Mouse (Mus musculus) thymus, adult 2 months (tissue): ENCODE data around the gene Fam53a. TPM values are rescaled to one million over a fixed set of nuclear protein-coding genes. Genes with fewer than 3 reads are reported as not detected.
A peak's percentile ranks its signal among the peaks of the same experiment; 100 is the strongest.

Source experiments
- DNase-seq: peaks from one replicate; pipeline ENCODE4 v3.0.0; 2021
- H3K27ac ChIP-seq: fragments of 200-500 bp; 2 replicates; pipeline ENCODE4 v1.5.1; 2012; ENCODE audit warnings: low read length, control low read depth; ENCODE audit not compliant: control insufficient read depth, insufficient read depth
- H3K27me3 ChIP-seq: fragments of 200-500 bp; 2 replicates; pipeline ENCODE4 v1.6.1; 2012; ENCODE audit warnings: mild to moderate bottlenecking, low read length, moderate library complexity, mixed read lengths; ENCODE audit not compliant: control insufficient read depth, insufficient read depth
- H3K36me3 ChIP-seq: fragments of 200-500 bp; 2 replicates; pipeline ENCODE4 v1.6.1; 2012; ENCODE audit warnings: mild to moderate bottlenecking, low read length, moderate library complexity; ENCODE audit not compliant: control insufficient read depth, insufficient read depth
- H3K4me1 ChIP-seq: fragments of 200-500 bp; replicated peaks from 2 replicates; pipeline ENCODE4 v1.6.1; 2012; ENCODE audit warnings: low read length; ENCODE audit not compliant: control insufficient read depth, insufficient read depth
- H3K4me3 ChIP-seq: fragments of 200-500 bp; 2 replicates; pipeline ENCODE4 v1.5.1; 2012; ENCODE audit warnings: mild to moderate bottlenecking, low read length, control low read depth, moderate library complexity; ENCODE audit not compliant: control insufficient read depth, insufficient read depth
- CTCF ChIP-seq: fragments of 200-500 bp; IDR thresholded peaks from 2 replicates; pipeline ENCODE4 v1.5.1; 2012; ENCODE audit warnings: mild to moderate bottlenecking, control low read depth, low read length, moderate library complexity, borderline replicate concordance; ENCODE audit not compliant: control insufficient read depth, poor library complexity, insufficient read depth; ENCODE audit errors: extremely low read depth
- POLR2A ChIP-seq: fragments of 200-500 bp; IDR thresholded peaks from 2 replicates; pipeline ENCODE4 v1.6.1; 2012; ENCODE audit warnings: mild to moderate bottlenecking, low read length, control low read depth, moderate library complexity; ENCODE audit not compliant: control insufficient read depth, poor library complexity, insufficient read depth; ENCODE audit errors: extremely low read depth
- WGBS: fragments of 180-500 bp; shearing (Covaris S2); methylation state at CpG from one replicate; pipeline ENCODE4 v1.1.7; 2018; 5-methylcytosine and 5-hydroxymethylcytosine counted together
- polyA plus RNA-seq: library from polyadenylated mRNA; depleted of rRNA; stranded (reverse); fragments of >200 nt; gene quantifications from 2 replicates; pipeline ENCODE4 v1.2.3, GENCODE M21; 2012

Gene Fam53a
- polyA plus RNA-seq, 1 experiment: 89.5 TPM

GRCm38 (mm10) chr5:33651921-33652782 is 22.7 kb upstream of the Fam53a start, which contains the start of gene Slbp:
Slbp (minus strand) TSS chr5:33652574.
- WGBS: under 1% methylated on average over 82 of the region's 82 CpGs

GRCm38 (mm10) chr5:33651541-33651920 is 22.1 kb upstream of the Fam53a start:
- H3K4me3 ChIP-seq: peak overlapping the region; percentile 90
- H3K4me1 ChIP-seq: peaks cover 3% of the 10 kb centered on the region
- DNase-seq: no peak
- H3K27me3 ChIP-seq: no peaks in the 10 kb centered on the region
- TF ChIP-seq POLR2A: no peak
- no peak for TF ChIP-seq CTCF
- WGBS: 0% methylated on average over 11 of the region's 11 CpGs
- H3K36me3 ChIP-seq: peaks cover 17% of the 10 kb centered on the region
- peak overlapping the region; percentile 44 for H3K27ac ChIP-seq

More at GRCm38 (mm10) chr5:33651921-33652782, 22.7 kb upstream of the Fam53a start, which contains the start of gene Slbp:
- peak within 1 kb of the TSS; percentile 44 for H3K27ac ChIP-seq
- TF ChIP-seq POLR2A: peak; percentile 91
- 0 out of 2 replicates have a peak, but pooled peaks have one; percentile 10 for TF ChIP-seq CTCF
- DNase-seq: peak; percentile 92
- H3K4me1 ChIP-seq: peaks cover 9% of the 10 kb centered on the region
- H3K36me3 ChIP-seq: peaks cover 11% of the 10 kb centered on the region
- no peaks in the 10 kb centered on the region for H3K27me3 ChIP-seq
- H3K4me3 ChIP-seq: peak within 1 kb of the TSS; percentile 90

- Histone ChIP-seq H3K27ac (no peak overlapping the region), H3K36me3 (peaks cover 22% of the 10 kb centered on the region), H3K4me1 (peaks cover 3% of the 10 kb centered on the region), H3K27me3 (no peaks in the 10 kb centered on the region), H3K4me3 (no peak overlapping the region; the same call in 1 of the 2 replicates)
- WGBS: 18% methylated on average over 2 of the region's 2 CpGs
- DNase-seq: no peak
- no peak for TF ChIP-seq CTCF
- no peak for TF ChIP-seq POLR2A
Measured at GRCm38 (mm10) chr5:33651017-33651416, 21.6 kb upstream of the Fam53a start.

- no peaks in the 10 kb centered on the region for H3K27me3 ChIP-seq
- H3K4me1 ChIP-seq: no peaks in the 10 kb centered on the region
- peaks cover 58% of the 10 kb centered on the region for H3K36me3 ChIP-seq
- WGBS: 44% methylated on average over 3 of the region's 3 CpGs
- TF ChIP-seq CTCF (no peak), POLR2A (no peak)
- H3K4me3 ChIP-seq: no peak overlapping the region
- H3K27ac ChIP-seq: no peak overlapping the region
- DNase-seq: peak; percentile 53
Measured at GRCm38 (mm10) chr5:33640652-33641051, 11.2 kb upstream of the Fam53a start.

- Histone ChIP-seq H3K4me1 (no peaks in the 10 kb centered on the region), H3K27ac (no peak overlapping the region), H3K27me3 (no peaks in the 10 kb centered on the region), H3K36me3 (peaks cover 43% of the 10 kb centered on the region), H3K4me3 (no peak overlapping the region)
- no peak for DNase-seq
- no peak for TF ChIP-seq POLR2A
- no peak for TF ChIP-seq CTCF
- 90% methylated on average over 4 of the region's 4 CpGs for WGBS
Measured at GRCm38 (mm10) chr5:33638826-33639225, 9.4 kb upstream of the Fam53a start.

- H3K4me3 ChIP-seq: no peak overlapping the region
- H3K36me3 ChIP-seq: peaks cover 33% of the 10 kb centered on the region
- H3K27me3 ChIP-seq: no peaks in the 10 kb centered on the region
- H3K27ac ChIP-seq: no peak overlapping the region
- 96% methylated on average over 3 of the region's 3 CpGs for whole genome bisulfite sequencing
- no peak for DNase-seq
- TF ChIP-seq CTCF: no peak
- TF ChIP-seq POLR2A: no peak
- H3K4me1 ChIP-seq: no peaks in the 10 kb centered on the region
Measured at GRCm38 (mm10) chr5:33637606-33638350, 8.3 kb upstream of the Fam53a start.
